Mouse (Mus musculus) neural tube, embryonic 10.5 days (tissue): ENCODE data around the gene Dlx1.

Experiments used
- DNase-seq: peaks from one replicate; pipeline ENCODE4 v3.0.0-alpha.2; 2017; ENCODE audit warnings: low spot score; ENCODE audit errors: extremely low spot score

Gene Dlx1

DNA sequence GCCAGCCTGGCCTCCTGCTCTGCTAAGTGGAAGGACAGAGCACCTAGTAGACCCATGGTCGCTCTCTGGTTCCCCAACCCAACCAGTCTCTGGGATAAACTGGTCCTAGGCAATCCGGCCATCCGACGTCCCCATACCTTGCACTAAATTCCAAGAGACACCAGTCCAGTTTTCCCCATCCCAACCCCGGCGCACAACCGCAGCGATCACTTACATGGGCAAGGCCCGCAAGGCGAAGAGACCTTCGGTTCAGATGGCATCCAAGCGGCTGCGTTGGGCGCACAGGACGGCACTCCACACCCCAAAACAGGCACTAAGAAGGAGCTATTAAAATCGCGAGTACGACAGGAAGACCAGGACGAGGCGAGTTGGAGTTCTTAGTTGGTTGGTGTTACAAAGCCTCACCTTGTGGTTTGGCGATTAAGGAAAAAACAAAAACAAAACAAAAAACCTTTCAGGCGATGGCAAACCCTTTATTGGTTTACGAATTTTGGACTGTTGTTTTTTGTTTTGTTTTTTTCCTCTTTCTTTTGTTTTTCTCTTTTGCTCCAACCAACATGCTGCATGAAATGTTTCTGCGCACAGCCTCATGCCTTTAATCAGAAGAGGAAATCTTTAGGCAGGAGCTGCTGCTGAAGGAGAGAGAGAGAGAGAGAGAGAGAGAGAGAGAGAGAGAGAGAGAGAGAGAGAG lies 445 bp upstream of the Dlx1 start:
- DNase-seq: peak; percentile 65

DNA sequence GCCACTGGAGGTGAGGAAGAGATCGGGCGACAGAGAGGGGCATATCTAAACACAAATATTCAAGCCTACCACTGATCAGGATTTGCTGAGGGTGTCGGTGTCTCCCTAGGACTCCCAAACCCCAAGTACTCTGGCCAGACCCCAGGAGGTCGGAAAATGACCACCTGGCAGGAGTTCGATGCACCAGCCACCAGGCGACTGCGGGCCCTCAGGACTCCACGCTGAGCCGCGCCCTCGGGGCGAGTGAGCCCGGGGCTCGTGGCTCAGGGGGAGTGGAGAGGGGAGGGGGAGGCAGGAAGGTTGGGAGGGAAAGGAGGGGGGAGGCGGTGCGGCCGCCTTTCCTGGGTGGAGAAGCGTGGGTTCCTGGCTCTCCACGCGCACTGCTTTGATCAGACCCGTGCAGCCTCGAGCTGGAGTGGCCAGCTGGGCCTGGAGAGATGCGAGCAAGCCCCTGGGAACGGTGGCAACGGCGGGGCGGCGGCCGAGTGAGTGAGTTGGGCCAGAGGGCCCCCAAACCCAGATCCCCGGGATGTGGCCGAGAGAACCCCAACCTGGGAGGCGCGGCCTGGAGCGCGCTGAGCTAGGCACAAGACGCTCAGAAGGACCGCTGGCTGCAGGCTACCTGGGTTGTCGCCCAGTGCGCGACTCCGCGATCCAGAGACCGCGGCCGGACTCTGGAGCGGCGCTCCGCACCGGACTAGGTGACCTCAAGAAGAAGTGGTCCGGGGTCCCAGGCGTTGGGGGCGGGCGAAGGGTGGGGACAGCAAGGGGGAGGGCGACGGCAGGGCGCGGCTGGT lies 999 bp downstream of the Dlx1 start:
- peak; percentile 85 for DNase-seq

DNA sequence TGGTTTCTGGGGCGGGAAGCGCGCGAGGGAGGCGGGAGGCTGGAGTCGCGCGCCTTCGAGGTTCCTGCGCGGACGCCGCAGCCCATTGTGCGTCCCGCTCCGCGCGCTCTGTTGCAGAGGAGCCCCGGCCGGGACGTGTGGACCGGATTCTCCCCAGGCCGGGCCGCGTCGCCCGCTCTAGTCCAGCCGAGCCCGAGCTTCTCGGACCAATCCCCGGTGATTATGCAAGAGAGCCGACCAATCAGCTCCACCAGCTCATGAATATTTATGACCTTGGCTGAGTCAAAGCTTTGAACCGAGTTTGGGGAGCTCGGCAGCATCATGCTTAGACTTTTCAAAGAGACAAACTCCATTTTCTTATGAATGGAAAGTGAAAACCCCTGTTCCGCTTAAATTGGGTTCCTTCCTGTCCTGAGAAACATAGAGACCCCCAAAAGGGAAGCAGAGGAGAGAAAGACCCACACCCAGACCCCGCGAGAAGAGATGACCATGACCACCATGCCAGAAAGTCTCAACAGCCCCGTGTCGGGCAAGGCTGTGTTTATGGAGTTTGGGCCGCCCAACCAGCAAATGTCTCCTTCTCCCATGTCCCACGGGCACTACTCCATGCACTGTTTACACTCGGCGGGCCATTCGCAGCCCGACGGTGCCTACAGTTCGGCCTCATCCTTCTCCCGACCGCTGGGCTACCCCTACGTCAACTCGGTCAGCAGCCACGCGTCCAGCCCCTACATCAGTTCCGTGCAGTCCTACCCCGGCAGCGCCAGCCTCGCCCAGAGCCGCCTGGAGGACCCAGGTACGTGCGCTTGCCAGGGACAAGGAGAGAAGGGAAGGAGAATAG lies 1.8 kb downstream of the Dlx1 start:
- peak; percentile 73 for DNase-seq

DNA sequence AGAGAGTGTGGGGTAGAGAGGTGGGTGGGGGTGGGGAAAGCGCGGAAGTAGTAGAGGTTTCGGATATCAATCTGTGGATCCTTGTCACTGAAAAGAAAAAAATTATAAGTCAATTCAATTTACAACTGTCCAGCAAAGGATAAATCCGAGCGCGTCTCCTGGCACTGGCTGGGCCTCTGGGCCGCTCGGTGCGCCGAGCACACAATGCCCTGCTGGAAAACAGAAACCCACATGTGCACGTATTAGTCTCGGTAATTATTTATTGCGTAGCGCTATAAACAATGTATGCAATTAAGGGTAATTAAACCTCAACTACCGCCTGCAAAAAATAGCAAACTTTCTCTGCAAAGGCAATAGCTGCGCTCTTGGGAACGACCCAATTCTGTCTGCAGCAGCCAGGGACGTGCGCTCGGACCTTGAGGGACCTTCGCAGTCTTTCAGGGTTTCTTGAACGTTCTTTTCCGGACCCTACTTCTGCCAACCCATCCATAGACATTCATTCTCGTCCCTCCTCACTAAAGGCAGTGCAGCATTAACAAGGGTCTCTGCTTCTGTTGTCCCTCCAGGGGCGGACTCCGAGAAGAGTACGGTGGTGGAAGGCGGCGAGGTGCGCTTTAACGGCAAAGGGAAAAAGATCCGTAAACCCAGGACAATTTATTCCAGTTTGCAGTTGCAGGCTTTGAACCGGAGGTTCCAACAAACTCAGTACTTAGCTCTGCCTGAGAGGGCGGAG lies 2.6 kb downstream of the Dlx1 start:
- DNase-seq: peak; percentile 60

DNA sequence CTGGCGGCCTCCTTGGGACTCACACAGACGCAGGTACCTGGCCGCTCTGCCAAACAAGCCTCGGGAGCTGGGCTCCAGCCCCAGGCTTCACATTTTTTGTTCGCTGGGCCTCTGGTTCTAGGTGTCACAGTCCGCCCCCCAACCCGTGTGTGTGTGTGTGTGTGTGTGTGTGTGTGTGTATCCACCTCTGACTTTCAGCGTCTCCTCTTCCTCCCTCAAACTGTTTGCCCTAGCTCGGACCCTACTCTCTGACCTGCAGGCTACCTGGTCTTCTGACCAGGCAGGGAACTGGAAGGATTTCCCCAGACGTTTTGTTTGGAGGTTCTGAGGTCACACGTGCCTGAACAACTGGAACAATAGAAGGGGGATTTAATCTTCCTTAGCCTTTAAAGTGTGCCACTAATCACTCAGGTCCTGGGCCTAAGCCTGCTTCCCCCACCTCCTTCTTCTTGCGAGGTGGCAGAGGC lies 3.2 kb downstream of the Dlx1 start:
- no peak for DNase-seq

DNA sequence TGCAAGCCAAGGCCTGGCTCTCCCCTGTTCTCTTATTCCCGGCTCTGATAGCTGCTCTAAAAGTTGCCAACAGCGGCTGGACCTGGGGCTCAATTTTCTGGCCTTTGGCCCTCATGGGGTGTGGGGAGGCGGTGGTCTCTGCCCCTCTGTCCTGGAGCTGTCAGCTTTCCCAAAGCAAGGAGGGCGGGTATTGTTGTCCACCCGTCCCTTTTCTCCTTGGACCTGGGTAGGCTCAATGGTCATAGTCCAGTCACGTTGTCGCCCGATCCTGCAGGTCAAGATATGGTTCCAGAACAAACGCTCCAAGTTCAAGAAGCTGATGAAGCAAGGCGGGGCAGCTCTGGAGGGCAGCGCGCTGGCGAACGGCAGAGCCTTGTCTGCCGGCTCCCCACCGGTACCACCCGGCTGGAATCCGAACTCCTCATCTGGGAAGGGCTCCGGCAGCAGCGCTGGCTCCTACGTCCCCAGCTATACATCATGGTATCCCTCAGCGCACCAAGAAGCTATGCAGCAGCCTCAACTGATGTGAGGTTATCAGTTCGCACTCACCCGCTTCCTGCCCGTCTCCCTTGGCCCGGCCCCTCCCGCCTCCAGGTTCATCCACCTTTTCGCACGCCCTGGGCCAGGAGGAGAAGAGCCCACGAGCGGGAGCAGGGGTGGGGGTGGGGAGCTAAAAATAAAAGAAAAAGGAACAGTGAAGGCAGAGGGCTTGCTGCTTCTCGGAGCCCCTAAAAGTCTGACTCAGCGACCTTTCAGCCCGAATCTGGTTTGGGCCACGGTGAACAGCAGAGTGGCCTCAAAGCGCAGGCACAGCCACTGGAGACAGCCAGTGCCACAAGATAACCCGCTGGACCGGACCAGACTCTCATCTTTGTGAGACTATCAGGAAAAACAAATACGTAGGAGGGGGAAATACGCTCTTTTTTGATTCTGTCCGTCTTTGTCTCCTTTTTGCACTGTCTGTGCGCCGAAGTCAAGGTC lies 4.4 kb downstream of the Dlx1 start:
- peak; percentile 68 for DNase-seq

DNA sequence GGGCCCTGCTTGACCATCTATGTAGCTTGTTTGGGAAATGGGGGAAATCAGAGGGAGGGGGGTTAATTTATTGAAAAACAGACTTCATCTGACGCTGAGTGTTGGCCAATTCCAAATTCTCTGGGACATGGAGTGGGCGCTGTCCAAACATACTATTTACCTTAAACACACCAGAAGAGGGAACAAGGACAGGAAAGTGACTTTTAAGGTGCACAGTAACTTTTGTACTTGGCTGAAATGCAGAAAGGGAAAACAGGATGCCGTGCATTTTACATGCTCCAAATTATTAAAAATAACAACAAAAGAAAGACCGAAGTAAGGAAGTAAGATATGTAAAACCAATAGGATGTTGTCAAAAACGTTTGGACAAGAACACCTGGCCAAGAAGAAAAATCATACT lies 5.2 kb downstream of the Dlx1 start:
- no peak for DNase-seq

DNA sequence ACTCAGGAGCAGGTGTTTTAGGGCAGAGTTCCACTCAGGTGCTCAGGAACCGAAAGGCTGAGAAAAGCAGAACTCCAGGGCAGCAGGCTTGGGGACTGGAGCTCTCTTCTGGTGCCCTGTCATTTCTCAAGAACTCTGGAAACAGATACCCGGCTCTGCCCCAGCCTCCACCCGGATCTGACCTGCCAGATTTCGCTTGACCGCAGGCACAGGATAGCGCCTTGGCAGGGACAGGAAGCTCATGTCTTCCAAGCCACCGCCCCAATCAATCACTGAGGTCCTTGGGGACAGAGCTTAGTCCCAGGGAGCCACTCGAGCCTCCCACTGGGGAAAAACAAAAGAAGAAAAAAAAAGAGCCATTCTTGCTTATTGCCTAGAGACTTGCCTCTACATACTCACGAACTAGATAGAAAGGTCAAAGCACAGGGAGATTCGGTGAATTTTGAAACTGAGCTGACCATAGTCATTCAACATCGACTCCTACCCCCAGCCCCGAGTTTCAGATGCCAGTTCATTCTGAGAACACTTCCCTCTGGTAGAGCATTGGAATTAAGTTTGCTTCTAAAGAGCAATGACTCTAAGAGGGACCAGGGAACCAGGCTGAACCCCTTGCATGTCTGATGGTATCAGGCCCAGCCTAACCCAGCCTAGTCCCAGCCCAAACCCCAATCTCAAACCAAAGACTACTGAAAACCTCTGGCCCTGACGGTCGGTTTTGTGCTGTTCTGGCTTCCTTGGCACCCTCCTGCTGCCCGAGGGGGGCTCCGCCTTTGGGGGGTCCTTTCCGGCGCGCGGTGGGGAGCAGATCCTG lies 6.5 kb downstream of the Dlx1 start:
- DNase-seq: peak; percentile 57

DNA sequence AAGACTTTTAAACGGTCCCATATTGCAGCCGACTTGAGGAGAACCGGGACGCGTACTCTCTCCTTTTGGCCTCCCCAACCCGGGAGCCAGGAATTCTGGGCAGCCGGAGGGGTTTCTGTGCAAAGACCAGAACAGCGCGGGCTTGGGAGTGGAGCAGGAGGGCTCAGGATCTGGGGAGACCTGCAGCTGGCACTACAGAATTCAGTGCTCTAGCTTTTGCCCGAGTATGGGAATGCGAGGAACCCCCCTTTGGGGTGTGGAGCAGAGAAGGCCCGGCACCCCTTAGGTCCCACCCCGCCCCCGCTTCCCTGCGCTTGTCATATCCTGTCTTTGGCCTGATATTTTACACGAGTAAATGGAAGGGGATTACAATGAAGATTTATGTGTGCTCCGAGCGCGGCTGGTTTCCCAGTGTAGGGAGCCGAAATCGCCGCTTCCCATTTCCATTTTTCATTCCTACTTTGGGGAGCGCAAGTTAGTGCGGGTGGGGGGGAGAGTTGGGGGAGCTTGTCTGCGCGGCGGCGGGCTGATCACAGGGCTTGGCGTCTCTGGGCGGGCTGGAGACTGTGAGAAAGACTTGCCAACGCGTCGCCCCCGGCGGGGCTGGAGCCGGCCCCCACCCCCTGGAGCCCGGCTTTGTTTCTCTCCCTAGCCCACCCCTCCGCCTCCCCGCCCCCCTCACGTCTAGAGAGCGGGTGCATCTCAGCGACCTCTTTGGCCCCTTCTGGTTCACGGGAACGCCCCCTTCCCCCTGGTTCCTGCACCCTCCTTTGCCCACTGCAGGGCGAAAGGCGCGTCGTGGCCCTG lies 12.9 kb downstream of the Dlx1 start:
- DNase-seq: peak; percentile 69

DNA sequence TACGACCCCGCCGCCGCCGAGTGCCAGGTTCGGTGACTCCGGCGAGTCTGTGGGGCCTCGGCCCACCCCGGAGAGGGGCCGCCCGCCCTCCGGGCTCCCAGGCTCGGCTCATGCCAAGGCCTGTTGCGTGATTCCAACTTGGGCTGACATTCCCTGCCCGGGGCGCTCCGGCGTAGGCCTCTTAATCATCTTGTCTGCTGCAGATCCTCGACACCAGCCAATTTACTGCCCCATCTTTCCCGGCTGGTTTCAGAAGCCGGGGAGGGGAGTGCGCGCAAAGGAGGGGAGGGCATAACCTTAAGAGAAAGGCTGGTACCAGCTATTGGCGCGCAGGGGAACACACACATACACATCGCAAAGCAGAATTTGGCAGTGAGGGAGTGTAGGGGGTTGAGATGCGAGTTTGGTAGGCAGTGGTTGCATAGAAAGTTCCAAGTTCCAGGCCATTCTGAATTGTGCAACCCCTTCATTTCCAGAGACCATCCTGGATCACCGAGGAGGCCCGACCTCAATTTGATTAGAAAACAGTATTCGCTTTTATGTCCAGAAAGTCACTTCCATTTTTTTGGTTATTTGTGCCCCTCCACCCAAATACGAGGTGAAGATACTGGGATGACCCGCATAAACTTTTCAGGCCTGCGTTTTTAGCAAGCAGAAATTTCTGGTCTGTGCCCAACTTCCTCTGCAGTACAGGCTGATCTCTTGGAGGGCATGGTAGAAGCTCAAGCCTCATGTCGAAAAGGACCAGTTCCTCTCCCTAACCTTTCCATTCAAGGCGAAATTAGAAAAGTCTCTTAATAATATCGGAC lies 13.7 kb downstream of the Dlx1 start:
- DNase-seq: peak; percentile 74

DNA sequence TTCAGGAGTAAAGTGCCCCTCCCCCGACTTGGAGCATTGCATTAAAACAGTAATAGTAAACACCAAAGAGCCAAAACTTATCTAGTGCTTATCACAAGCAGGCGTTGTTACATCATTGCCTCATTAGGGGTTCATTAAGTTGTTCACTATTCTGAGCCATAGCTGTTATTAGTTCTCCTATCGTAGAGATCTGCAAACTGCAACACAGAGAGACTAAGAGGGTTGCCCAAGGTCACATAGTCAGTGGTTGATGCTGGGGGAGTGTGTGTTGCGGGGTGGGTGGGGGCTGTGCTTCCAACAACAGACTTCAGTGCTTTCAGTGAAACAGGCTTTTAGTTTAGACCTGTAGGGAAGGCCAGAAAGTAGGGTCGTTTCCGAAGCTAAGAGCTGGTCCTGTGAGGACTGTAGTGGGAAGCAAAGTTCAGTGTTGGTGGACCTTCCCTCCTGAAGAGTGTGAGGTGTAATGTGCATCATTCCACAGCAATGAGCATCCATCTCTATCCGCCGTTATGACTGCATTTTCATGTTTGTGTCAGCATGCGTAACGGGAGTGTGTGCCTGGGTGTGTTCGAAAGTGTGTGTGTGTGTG lies 14.4 kb downstream of the Dlx1 start:
- DNase-seq: peak; percentile 46

DNA sequence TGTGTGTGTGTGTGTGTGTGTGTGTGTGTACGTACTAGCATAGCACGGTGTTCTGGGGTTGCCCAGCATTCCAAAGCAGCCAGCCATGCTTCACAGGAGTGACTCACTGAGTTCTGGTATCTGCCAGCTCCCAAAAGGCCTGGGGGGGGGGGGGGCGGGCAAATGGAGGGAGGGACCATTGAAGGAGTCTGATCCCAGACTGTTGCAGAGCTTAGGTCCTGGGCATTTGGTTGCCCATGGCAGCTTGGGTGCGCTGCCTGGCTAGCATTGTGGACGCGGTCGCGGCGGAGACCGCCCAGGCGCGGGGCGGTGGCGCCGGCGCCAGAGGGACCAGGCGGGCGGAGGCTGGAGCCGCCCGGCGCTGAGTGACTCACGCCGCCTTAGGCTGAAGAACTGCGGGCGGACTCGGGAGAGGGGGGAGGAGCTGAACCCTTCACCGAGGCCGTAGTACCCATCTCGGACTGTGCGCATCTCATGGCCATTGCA lies 14.9 kb downstream of the Dlx1 start:
- DNase-seq: peak; percentile 72

DNA sequence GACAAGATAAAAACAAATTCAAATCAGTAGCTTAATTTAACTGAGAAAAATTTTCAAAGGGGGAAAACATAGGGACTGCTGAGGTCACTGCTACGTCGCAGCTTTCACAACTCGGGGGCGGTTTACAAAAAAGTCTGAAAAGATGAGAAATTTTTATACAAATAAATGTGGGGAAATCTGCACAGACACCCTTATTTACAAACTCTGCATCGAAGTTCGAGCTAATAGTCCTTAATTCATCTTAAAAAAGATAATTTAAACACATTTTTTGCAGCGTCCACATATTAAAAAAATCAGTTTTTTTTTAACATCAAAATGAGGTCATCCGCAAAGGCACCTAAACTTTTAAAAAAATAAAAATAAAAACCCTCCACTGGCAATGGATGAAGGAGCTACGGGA lies 15.6 kb downstream of the Dlx1 start:
- no peak for DNase-seq

DNA sequence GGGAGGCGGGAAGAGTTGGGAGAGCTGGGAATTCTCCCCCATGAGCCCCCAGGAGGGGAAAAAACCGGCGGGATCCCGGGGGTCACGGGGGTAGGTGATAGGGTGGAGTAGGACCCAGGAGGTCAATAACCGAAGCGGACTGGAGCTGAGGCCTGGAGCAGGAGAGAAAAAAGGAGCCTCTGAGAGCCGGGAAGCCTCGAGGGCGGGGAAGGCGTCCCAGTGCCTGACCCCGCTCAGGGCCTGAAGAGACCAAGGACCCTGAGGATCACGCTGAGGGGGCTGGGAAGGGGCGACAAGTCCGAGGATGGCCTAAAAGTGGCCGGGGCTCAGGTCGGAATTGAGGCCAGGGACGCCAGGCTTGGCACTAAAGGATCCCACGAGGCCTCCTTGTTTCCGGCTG lies 16.0 kb downstream of the Dlx1 start:
- no peak for DNase-seq

DNA sequence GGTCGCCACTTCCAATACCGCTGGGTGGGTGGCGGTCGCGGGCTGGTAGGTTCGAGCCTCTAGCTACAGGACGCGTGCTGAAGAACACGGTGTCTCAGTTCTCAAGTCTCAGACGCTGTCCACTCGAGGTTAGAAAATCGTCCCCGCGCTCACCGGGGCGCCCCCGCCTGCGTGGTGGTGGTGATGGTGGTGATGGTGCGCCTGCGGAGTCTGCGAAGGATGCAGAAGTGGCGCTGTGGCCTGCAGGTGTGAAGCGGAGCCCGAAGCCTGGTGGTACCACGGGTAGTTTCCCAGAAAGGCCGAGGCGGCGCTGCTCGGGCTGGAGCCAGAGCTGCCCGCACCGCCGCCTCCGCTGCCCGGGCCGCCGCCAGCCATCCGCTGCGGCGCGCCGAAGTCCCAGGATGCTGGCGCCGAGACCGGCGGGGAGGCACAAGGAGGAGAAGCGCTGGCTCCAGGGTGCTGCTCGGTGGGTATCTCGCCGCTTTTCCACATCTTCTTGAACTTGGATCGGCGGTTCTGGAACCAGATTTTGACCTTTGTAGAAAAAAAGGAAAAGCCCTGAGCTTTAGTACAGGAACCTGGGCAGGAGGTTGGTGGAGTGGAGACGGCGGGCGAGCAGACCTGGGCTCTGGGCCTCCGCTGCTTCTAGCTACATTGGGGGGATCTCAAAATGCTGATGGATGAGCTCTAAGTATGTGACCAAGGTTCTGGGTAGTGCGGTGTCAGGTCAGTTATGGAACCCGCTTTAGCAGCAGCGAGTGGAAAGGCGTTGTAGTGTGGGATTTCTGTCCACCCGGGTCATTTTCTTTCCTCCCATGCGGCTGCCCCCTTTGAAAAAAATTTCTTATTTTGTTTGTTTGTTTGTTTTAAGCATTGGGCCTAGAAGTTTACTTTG lies 16.7 kb downstream of the Dlx1 start:
- DNase-seq: peak; percentile 75

DNA sequence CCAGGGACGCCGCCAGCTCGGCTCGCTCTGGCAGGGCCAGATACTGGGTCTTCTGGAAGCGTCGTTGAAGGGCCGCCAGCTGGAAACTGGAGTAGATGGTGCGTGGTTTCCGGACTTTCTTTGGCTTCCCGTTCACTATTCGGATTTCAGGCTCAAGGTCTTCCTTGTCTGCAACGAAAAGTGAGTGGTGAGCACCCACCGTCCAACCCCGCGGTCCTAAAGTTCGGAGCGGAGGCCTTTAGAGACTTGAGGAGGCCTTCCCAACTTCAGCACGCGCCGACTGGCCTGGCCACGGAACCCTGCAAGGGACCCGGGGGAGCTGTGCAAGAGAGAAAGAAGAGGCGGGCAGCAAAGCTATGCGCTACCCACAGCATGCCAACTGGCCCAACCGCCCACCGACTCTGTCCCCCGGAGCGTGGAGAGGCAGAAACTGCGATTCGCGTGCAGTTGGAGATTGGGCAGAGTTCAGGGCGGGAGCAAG lies 17.5 kb downstream of the Dlx1 start:
- peak; percentile 72 for DNase-seq
